Mouse (Mus musculus) left cerebral cortex, postnatal 14 days (tissue): Measurements from ENCODE around the gene Tex9. TPM values are rescaled to one million over a fixed set of nuclear protein-coding genes. Genes with fewer than 3 reads are reported as not detected.
A peak's percentile ranks its signal among the peaks of the same experiment; 100 is the strongest.
"Not testable (repeated sequence)": the region's sequence is repeated elsewhere in the genome, so short reads cannot be mapped to it uniquely, and the experiment has no call there.

Experiments used
- DNase-seq, 2 experiments: peaks; one replicate each; pipeline ENCODE4 v3.0.0; 2021 to 2022; ENCODE audit warnings: low spot score in 2 of 2, mixed read lengths in 1 of 2
- intact Hi-C: fragments of 180-260 bp; cut with DNase I; formaldehyde crosslinking; loops from one replicate; pipeline ENCODE4 v1.15.1; 2025
- total RNA-seq, 2 experiments: library from RNA; stranded (reverse); gene quantifications; 2 replicates each; pipeline ENCODE4 v1.2.3; 2021

Tex9 gene
- total RNA-seq, 2 experiments from 2014 or later, result 9.8 to 10.5 TPM

- intact Hi-C loops, result loop anchor here (5.0 kb wide), 1 partner anchor 39 kb away; the partner anchor contains the start of gene Rfx7
- no peak for DNase-seq
Measured at GRCm38 (mm10) chr9:72493465-72493864, 1.5 kb upstream of the Tex9 start.

- peak; percentile 85 to 86 for DNase-seq
- intact Hi-C loops, result loop anchor here (5.0 kb wide), 1 partner anchor 41 kb away; the partner anchor contains the start of gene Rfx7
Measured at GRCm38 (mm10) chr9:72491559-72492193, 336 bp downstream of the Tex9 start.

- intact Hi-C loops, result no loop called here
- no peak for DNase-seq
Measured at GRCm38 (mm10) chr9:72489131-72489530, 2.9 kb downstream of the Tex9 start.

GRCm38 (mm10) chr9:72488523-72488922 lies 3.5 kb downstream of the Tex9 start:
- intact Hi-C loops, result no loop called here
- no peak for DNase-seq

GRCm38 (mm10) chr9:72479276-72479675 lies 12.7 kb downstream of the Tex9 start:
- no peak for DNase-seq
- intact Hi-C loops, result no loop called here

- intact Hi-C loops, result no loop called here
- DNase-seq, result no peak
Measured at GRCm38 (mm10) chr9:72477306-72477705, 14.7 kb downstream of the Tex9 start.

GRCm38 (mm10) chr9:72475511-72475910 lies 16.5 kb downstream of the Tex9 start:
- DNase-seq, result peak; percentile 34 to 48
- intact Hi-C loops, result no loop called here

- DNase-seq, result no peak
- intact Hi-C loops, result no loop called here
Measured at GRCm38 (mm10) chr9:72469851-72470250, 22.2 kb downstream of the Tex9 start.

- intact Hi-C loops, result no loop called here
Measured at GRCm38 (mm10) chr9:72468616-72469015, 23.4 kb downstream of the Tex9 start.

GRCm38 (mm10) chr9:72467551-72468407 lies 24.2 kb downstream of the Tex9 start:
- intact Hi-C loops, result no loop called here
- DNase-seq, result peak; percentile 25 to 40

More at GRCm38 (mm10) chr9:72468616-72469015, 23.4 kb downstream of the Tex9 start:
- no peak for DNase-seq

GRCm38 (mm10) chr9:72465754-72466181 lies 26.2 kb downstream of the Tex9 start:
- intact Hi-C loops, result no loop called here
- DNase-seq, result no peak

- intact Hi-C loops, result no loop called here
- DNase-seq, result no peak
Measured at GRCm38 (mm10) chr9:72464806-72465205, 27.2 kb downstream of the Tex9 start.

GRCm38 (mm10) chr9:72462427-72462826 lies 29.6 kb downstream of the Tex9 start:
- DNase-seq, result no peak
- intact Hi-C loops, result no loop called here

GRCm38 (mm10) chr9:72460767-72461166 lies 31.2 kb downstream of the Tex9 start:
- intact Hi-C loops, result no loop called here
- no peak for DNase-seq

- intact Hi-C loops, result loop anchor here (5.0 kb wide), 1 partner anchor 73 kb away; the partner anchor contains the start of gene Rfx7
- DNase-seq, result peak in 1 of 2 experiments; percentile 33
Measured at GRCm38 (mm10) chr9:72459703-72460102, 32.3 kb downstream of the Tex9 start.

- intact Hi-C loops, result loop anchor here (5.0 kb wide), 1 partner anchor 74 kb away; the partner anchor contains the start of gene Rfx7
- DNase-seq, result peak; percentile 79 to 80
Measured at GRCm38 (mm10) chr9:72458233-72458632, 33.8 kb downstream of the Tex9 start.

- DNase-seq, result no peak
- intact Hi-C loops, result loop anchor here (5.0 kb wide), 1 partner anchor 76 kb away; the partner anchor contains the start of gene Rfx7
Measured at GRCm38 (mm10) chr9:72456374-72456773, 35.6 kb downstream of the Tex9 start.

- DNase-seq, intact Hi-C loops: not testable (repeated sequence)
Measured at GRCm38 (mm10) chr9:72454281-72454680, 37.7 kb downstream of the Tex9 start.

GRCm38 (mm10) chr9:72451111-72451510 lies 40.9 kb downstream of the Tex9 start:
- intact Hi-C loops, result no loop called here
- DNase-seq, result no peak

GRCm38 (mm10) chr9:72450363-72450762 lies 41.6 kb downstream of the Tex9 start:
- no peak for DNase-seq
- intact Hi-C loops, result no loop called here
